ENCODE assay signal across 28 mouse cellular contexts in the genomic region with DNA sequence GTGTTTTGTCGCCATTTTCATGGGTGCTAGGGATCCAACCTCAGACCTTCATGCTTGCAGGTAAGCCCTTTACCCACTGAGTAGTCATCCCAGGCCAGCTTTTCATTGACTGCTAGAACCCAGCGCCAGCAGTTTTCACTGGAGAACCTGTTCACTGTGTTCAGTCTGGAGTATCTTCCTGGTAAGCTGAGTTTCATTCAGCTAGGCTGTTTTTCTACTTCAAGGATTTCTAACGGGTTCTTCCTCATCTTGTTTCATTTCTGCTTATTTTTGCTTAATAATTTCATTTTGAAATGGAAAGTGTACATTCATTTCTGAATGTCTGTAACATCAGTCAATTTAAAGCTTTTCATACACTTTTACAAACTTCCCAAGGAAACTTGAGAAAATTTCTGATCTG. TPM values are rescaled to one million over a fixed set of nuclear protein-coding genes. Genes with fewer than 3 reads are reported as not detected.
DNase-seq lines count a peak whose midpoint lies in the region; ATAC-seq and TF ChIP-seq lines count a peak whose summit lies in the region.
"Had no signal": no experiment of that assay in that cellular context is flagged by ENCODE, and none has a peak within 500 bp of the region (broad histone marks: within the 10 kb centered on the region; RNA-seq: fewer than 3 reads in every experiment).

No protein-coding gene starts in this region.

- TF ChIP-seq CTCF in spleen, adult 2 months (IDR thresholded peaks at IDR 0.05; ENCODE audit: extremely low read depth, insufficient read depth, insufficient read length, insufficient replicate concordance): no peak
- TF ChIP-seq CTCF in bone marrow macrophage, adult 2 months (IDR thresholded peaks at IDR 0.05; ENCODE audit: low read depth, low read length): no peak

- WGBS in spleen, adult 2 months: 52% methylated on average over 3 of the region's 3 CpGs
- WGBS in macrophage (ENCODE audit: missing documents): 54% methylated on average over 3 of the region's 3 CpGs

- DNase-seq in spleen, adult 2 months (ENCODE audit: low read depth in 1 of 2, low spot score in 2 of 2): no peak
- no peak for DNase-seq in spleen, postnatal 10 days (ENCODE audit: low spot score in 2 of 2)
- no peak for DNase-seq in embryo, embryonic 10 days (ENCODE audit: low spot score)
- DNase-seq in retina, embryonic 14.5 days (ENCODE audit: low spot score): no peak
- DNase-seq: adrenal gland, adult 8-10 months; adrenal gland, postnatal 25 days; cerebellum, adult 11 months; cerebellum, adult 2 months; cerebellum, adult 9-11 months; cerebellum, postnatal 36 days; gastrocnemius, postnatal 25 days; heart, adult 2 months; heart, postnatal 14 days; heart, postnatal 4 days had no signal

- no peaks in the 10 kb centered on the region for H3K79me2 ChIP-seq in macrophage (ENCODE audit: inconsistent target)

- peak overlapping the region; percentile 79 for H3K27ac ChIP-seq in spleen, adult 2 months (ENCODE audit: insufficient read depth, low read length)
- H3K27ac ChIP-seq in bone marrow macrophage, adult 2 months (ENCODE audit: insufficient read depth, low read depth, low read length): peak overlapping the region; percentile 82
- peak overlapping the region; percentile 67 for H3K27ac ChIP-seq in macrophage
- H3K27ac ChIP-seq: embryonic facial prominence, embryonic 10.5 days; embryonic facial prominence, embryonic 13.5 days; forebrain, embryonic 12.5 days; forebrain, embryonic 15.5 days; heart, adult 2 months; heart, embryonic 10.5 days; heart, embryonic 13.5 days; hindbrain, embryonic 15.5 days; intestine, embryonic 15.5 days had no signal

- peaks cover 7% of the 10 kb centered on the region; the same call in 1 of the 2 replicates for H3K4me1 ChIP-seq in spleen, adult 2 months (ENCODE audit: control insufficient read depth, insufficient read depth, insufficient read length)
- peaks cover 26% of the 10 kb centered on the region for H3K4me1 ChIP-seq in bone marrow macrophage, adult 2 months (ENCODE audit: control insufficient read depth, insufficient read depth, low read length)
- H3K4me1 ChIP-seq: embryonic facial prominence, embryonic 13.5 days; forebrain, embryonic 12.5 days; forebrain, embryonic 15.5 days; heart, embryonic 13.5 days; hindbrain, embryonic 15.5 days; intestine, embryonic 15.5 days had no signal

- 0 out of 2 replicates have a peak, but pooled peaks have one; percentile 9 for ATAC-seq in neutrophil, adult 5-6 weeks (ENCODE audit: extremely low read depth, insufficient number of reproducible peaks, low FRiP score, poor library complexity, severe bottlenecking)
- no peak for ATAC-seq in inflammation-experienced regulatory T-cells, adult 6 months
- ATAC-seq: activated CD4-positive, CD25-positive, alpha-beta regulatory T cell, adult 4 months; forebrain, embryonic 15.5 days; intestine, embryonic 15.5 days had no signal

- no peaks in the 10 kb centered on the region for H3K36me3 ChIP-seq in spleen, adult 2 months (ENCODE audit: control insufficient read depth, insufficient read depth, low read length)
- no peaks in the 10 kb centered on the region for H3K36me3 ChIP-seq in macrophage (ENCODE audit: inconsistent target)
- H3K36me3 ChIP-seq: embryonic facial prominence, embryonic 10.5 days; embryonic facial prominence, embryonic 13.5 days; forebrain, embryonic 12.5 days; forebrain, embryonic 15.5 days; heart, embryonic 10.5 days; heart, embryonic 13.5 days; hindbrain, embryonic 15.5 days; intestine, embryonic 15.5 days had no signal

- H3K27me3 ChIP-seq in spleen, adult 2 months (ENCODE audit: control insufficient read depth, insufficient read depth, low read length): no peaks in the 10 kb centered on the region
- H3K27me3 ChIP-seq: embryonic facial prominence, embryonic 13.5 days; forebrain, embryonic 12.5 days; forebrain, embryonic 15.5 days; heart, embryonic 13.5 days; hindbrain, embryonic 15.5 days; intestine, embryonic 15.5 days had no signal

- TF ChIP-seq POLR2A in spleen, adult 2 months (IDR thresholded peaks at IDR 0.05; ENCODE audit: low read depth, low read length): no peak
- no peak for TF ChIP-seq POLR2A in bone marrow macrophage, adult 2 months (IDR thresholded peaks at IDR 0.05; ENCODE audit: borderline replicate concordance, low read depth, low read length)

- no peak overlapping the region for H3K4me3 ChIP-seq in spleen, adult 2 months (ENCODE audit: extremely low read depth, insufficient read depth, insufficient read length)
- H3K4me3 ChIP-seq in bone marrow macrophage, adult 2 months (ENCODE audit: insufficient read depth, low read length): no peak overlapping the region
- H3K4me3 ChIP-seq in macrophage (ENCODE audit: inconsistent target): no peak overlapping the region
- H3K4me3 ChIP-seq: embryonic facial prominence, embryonic 10.5 days; embryonic facial prominence, embryonic 13.5 days; erythroblast, embryonic 14.5 days; forebrain, embryonic 12.5 days; forebrain, embryonic 15.5 days; heart, adult 2 months; heart, embryonic 10.5 days; heart, embryonic 13.5 days; hindbrain, embryonic 15.5 days; intestine, embryonic 15.5 days had no signal

RNA-seq across cellular contexts. Expression of a gene that starts 36.9 kb away (rescaled TPM):
- 69.7 and 79.4 TPM in 2 replicates for polyA plus RNA-seq in spleen, adult 2 months (2012; rRNA removed)
- polyA plus RNA-seq in bone marrow macrophage, adult 2 months (2012; ENCODE audit: insufficient read depth, insufficient read length, missing spikeins): 113 and 114 TPM in 2 replicates
- 1,000 to 10,000 TPM in 1 of 26 experiments, 100 to 1,000 TPM in 25; 109 to 1,215 (median 168) TPM for total RNA-seq in macrophage (2018; cell fraction: chromatin; rRNA removed)
- 100 to 1,000 TPM in 4 of 26 experiments, 10 to 100 TPM in 22; 49.9 to 246 (median 55.3) TPM for total RNA-seq in macrophage (2018; cell fraction: cytosol; rRNA removed)
- 100 to 1,000 TPM in 21 of 26 experiments, 10 to 100 TPM in 5; 92.3 to 689 (median 138) TPM for total RNA-seq in macrophage (2018; cell fraction: nucleus; rRNA removed)
- 47.8 to 56.9 TPM (median 50.1 TPM) in 3 replicates for polyA plus RNA-seq in macrophage (2018)
- total RNA-seq in neutrophil, adult 5-6 weeks (2017): 343 and 346 TPM in 2 replicates
- polyA plus RNA-seq in inflammation-experienced regulatory T-cells, adult 6 months (2017; shearing (Covaris generic)): 10 to 100 TPM; 28.6 to 38.2 (median 31.7) TPM
